ENCODE assay signal across 12 mouse cellular contexts in the genomic region with DNA sequence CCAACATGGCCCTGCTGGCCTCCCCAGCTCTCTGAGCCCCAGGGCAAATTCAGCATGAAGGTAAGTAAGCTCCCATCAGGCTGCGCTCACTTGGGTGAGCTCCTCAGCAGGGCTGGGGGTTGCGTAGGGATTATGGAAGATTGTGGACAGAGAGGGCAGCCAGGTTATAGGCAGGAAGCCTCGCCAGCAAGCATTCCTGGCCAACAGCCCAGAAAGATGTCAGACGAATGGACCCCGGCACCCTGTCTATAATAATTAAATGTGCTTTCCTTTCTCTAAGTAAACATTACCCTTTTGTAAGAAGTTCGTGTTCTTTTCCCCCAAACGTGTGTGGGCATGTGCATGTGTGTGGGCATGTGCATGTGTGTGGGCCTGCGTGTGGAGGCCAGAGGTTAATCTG. TPM values are rescaled to one million over a fixed set of nuclear protein-coding genes. Genes with fewer than 3 reads are reported as not detected.
A peak's percentile ranks its signal among the peaks of the same experiment; 100 is the strongest.
DNase-seq lines count a peak whose midpoint lies in the region; ATAC-seq lines count a peak whose summit lies in the region.
"Had no signal": no experiment of that assay in that cellular context is flagged by ENCODE, and none has a peak within 500 bp of the region (broad histone marks: within the 10 kb centered on the region; RNA-seq: fewer than 3 reads in every experiment).

No protein-coding gene starts in this region.

- no peaks in the 10 kb centered on the region for H3K4me1 ChIP-seq in hindbrain, embryonic 14.5 days (replicated peaks; ENCODE audit: control insufficient read depth, insufficient read depth, low read length)

- no peak for ATAC-seq in hindbrain, embryonic 14.5 days (ENCODE audit: low FRiP score)
- ATAC-seq: forebrain, embryonic 16.5 days had no signal

- H3K27me3 ChIP-seq in hindbrain, embryonic 14.5 days (ENCODE audit: control insufficient read depth, insufficient read depth, low read length) = no peaks in the 10 kb centered on the region

- H3K27ac ChIP-seq in hindbrain, embryonic 14.5 days = no peak overlapping the region

- H3K36me3 ChIP-seq in hindbrain, embryonic 14.5 days (replicated peaks; ENCODE audit: control insufficient read depth, insufficient read depth) = no peaks in the 10 kb centered on the region

- H3K9ac ChIP-seq in hindbrain, embryonic 14.5 days = no peak overlapping the region

- intact Hi-C loops in heart, postnatal 10 days (cut with DNase I) = no loop called here

- peak; percentile 61 for DNase-seq in urinary bladder, postnatal 14 days (ENCODE audit: low spot score)
- no peak for DNase-seq in urinary bladder, postnatal 10 days (ENCODE audit: low spot score)
- peak; percentile 76 to 79 for DNase-seq in heart, postnatal 10 days
- peak; percentile 89 to 91 for DNase-seq in kidney, postnatal 36 days
- no peak for DNase-seq in natural killer cell, adult 2 months (ENCODE audit: low spot score in 2 of 2)
- DNase-seq in embryo, embryonic 10.5 days (ENCODE audit: low spot score) = no peak
- DNase-seq in hindbrain, embryonic 14.5 days (ENCODE audit: low spot score) = no peak
- DNase-seq: cerebellum, adult 11-12 months; layer of hippocampus, adult 9-11 months had no signal

- no peak overlapping the region for H3K4me3 ChIP-seq in hindbrain, embryonic 14.5 days (replicated peaks; ENCODE audit: low read length)

- no peaks in the 10 kb centered on the region for H3K9me3 ChIP-seq in hindbrain, embryonic 14.5 days (ENCODE audit: control insufficient read depth, low read length)

- no peak overlapping the region for H3K4me2 ChIP-seq in hindbrain, embryonic 14.5 days (replicated peaks)

- WGBS in hindbrain, embryonic 14.5 days = 66% methylated on average over 8 of the region's 8 CpGs

RNA-seq across cellular contexts. Expression of a gene that starts 1.4 kb away (rescaled TPM):
- total RNA-seq in heart, postnatal 10 days (2021) = 100 to 1,000 TPM; 241 to 248 TPM
- polyA plus RNA-seq in hindbrain, embryonic 14.5 days (2014; fragmentation: Nextera tagmentation; extraction: Ambion mirVana) = 41.3 and 43.6 TPM in 2 replicates
- total RNA-seq: megakaryocyte progenitor cell, adult 5-6 weeks had no signal

RNA-seq across cellular contexts. Expression of a gene that starts 13.9 kb away (rescaled TPM):
- total RNA-seq in heart, postnatal 10 days (2021) = 10 to 100 TPM; 11.2 to 15.6 TPM
- 0.17 TPM in 1 of 2 replicates, not detected in the other for polyA plus RNA-seq in hindbrain, embryonic 14.5 days (2014; fragmentation: Nextera tagmentation; extraction: Ambion mirVana)
- total RNA-seq: neutrophil, adult 5-6 weeks had no signal

RNA-seq across cellular contexts. Expression of a gene that starts 19.1 kb away (rescaled TPM):
- 10 to 100 TPM; 81.1 to 84.5 TPM for total RNA-seq in heart, postnatal 10 days (2021)
- not detected in 2 replicates for polyA plus RNA-seq in hindbrain, embryonic 14.5 days (2014; fragmentation: Nextera tagmentation; extraction: Ambion mirVana)
- total RNA-seq: megakaryocyte progenitor cell, adult 5-6 weeks had no signal

Comparison
In these comparisons a context has a peak if more than half of its experiments do, and no peak if none do; other contexts are left out.
1. DNase-seq: peak in urinary bladder, postnatal 14 days (single experiment), heart, postnatal 10 days (2 of 2) and kidney, postnatal 36 days (2 of 2); none in urinary bladder, postnatal 10 days (single experiment), natural killer cell, adult 2 months (0 of 2), embryo, embryonic 10.5 days (single experiment) and hindbrain, embryonic 14.5 days (single experiment).